Mouse (Mus musculus): Measurements from ENCODE around the gene Xylt2.

- TF ChIP-seq CTCF (IDR thresholded peaks at IDR 0.05; ENCODE audit: low read depth, low read length) (no peak), GATA1 (IDR thresholded peaks at IDR 0.05; ENCODE audit: borderline replicate concordance, low read length) (no peak), TAL1 (conservative IDR thresholded peaks at IDR 0.05; ENCODE audit: low read depth, low read length) (no peak)
Observed at GRCm38 (mm10) chr11:94634431-94634830, 42.9 kb downstream of the Xylt2 start.

All from G1E (cell line).